Mouse (Mus musculus) small intestine, adult 2 months (tissue): ENCODE measurements around the gene Pdk1. TPM values are rescaled to one million over a fixed set of nuclear protein-coding genes. Genes with fewer than 3 reads are reported as not detected.

Experiments used
- H3K27ac ChIP-seq: fragments of 200-500 bp; 2 replicates; pipeline ENCODE4 v1.5.1; 2012; ENCODE audit warnings: low read depth, low read length, control low read depth, inconsistent platforms; ENCODE audit not compliant: insufficient read depth
- H3K27me3 ChIP-seq: fragments of 200-500 bp; 2 replicates; pipeline ENCODE4 v1.6.1; 2012; ENCODE audit warnings: mild to moderate bottlenecking, moderate library complexity, low read length, inconsistent platforms; ENCODE audit not compliant: control insufficient read depth, insufficient read depth
- H3K36me3 ChIP-seq: fragments of 200-500 bp; 2 replicates; pipeline ENCODE4 v1.6.1; 2012; ENCODE audit warnings: mild to moderate bottlenecking, low read length, control low read depth, inconsistent platforms; ENCODE audit not compliant: control insufficient read depth, insufficient read depth
- H3K4me1 ChIP-seq: fragments of 200-500 bp; 2 replicates; pipeline ENCODE4 v1.6.1; 2012; ENCODE audit warnings: low read length, inconsistent platforms, mixed read lengths; ENCODE audit not compliant: control insufficient read depth, insufficient read depth, insufficient read length
- H3K4me3 ChIP-seq: fragments of 200-500 bp; 2 replicates; pipeline ENCODE4 v1.5.1; 2012; ENCODE audit warnings: low read depth, mild to moderate bottlenecking, control low read depth, inconsistent platforms, low read length, moderate library complexity
- CTCF ChIP-seq: fragments of 200-500 bp; IDR thresholded peaks from 2 replicates; pipeline ENCODE4 v1.5.1; 2012; ENCODE audit warnings: low read depth, mild to moderate bottlenecking, control low read depth, inconsistent platforms, low read length, moderate library complexity, mixed read lengths; ENCODE audit not compliant: insufficient replicate concordance, insufficient read length; ENCODE audit errors: extremely low read depth
- POLR2A ChIP-seq: fragments of 200-500 bp; IDR thresholded peaks from 2 replicates; pipeline ENCODE4 v1.6.1; 2012; ENCODE audit warnings: low read depth, mild to moderate bottlenecking, control low read depth, inconsistent platforms, low read length, moderate library complexity
- WGBS: fragments of 180-500 bp; shearing (Covaris S2); methylation state at CpG from one replicate; pipeline ENCODE4 v1.1.7; 2018; 5-methylcytosine and 5-hydroxymethylcytosine counted together
- polyA plus RNA-seq: library from polyadenylated mRNA; depleted of rRNA; stranded (reverse); fragments of >200 nt; gene quantifications from 2 replicates; pipeline ENCODE4 v1.2.3, GENCODE M21; 2012

Gene Pdk1
- polyA plus RNA-seq, 1 experiment, result 7.0 TPM

DNA sequence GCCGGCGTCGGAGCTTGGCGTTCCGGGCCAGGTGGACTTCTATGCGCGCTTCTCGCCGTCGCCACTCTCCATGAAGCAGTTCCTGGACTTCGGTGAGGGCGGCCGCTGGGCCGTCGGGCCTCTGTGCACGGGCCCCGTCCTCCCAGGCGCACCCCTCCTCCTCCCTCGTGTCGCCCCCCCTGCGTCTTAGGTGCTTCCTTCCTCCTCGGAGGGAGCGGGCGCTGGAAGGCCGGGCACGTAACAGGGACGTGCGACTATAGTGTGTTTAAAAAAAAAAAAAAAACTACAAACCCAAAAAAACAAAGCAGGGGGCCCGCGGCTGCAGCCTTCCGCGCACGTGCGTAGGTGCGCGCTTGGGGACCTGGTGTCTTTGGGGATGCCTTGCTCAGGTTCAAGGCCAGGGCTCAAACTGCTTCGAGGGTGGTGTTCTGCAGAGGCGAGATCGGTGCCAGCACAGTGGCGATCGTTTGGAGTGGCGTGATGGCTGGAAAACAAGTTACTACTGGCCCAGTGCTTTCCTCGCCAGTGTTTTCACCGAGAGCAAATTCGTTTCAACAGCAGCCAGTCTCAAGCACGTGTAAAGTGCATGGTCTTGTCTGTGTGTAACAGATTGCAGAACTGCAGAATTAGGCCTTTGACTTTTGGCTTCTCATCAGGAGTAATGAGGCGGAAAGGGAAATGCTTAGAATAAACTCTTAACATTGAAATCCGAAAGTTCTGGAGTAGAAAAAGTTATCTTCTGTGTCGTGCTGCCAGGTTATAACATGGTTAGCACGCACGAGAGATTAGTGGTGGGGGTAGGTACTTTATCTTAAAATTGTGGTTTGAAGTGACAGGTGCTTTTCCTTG is 674 bp downstream of the Pdk1 start:
- H3K27me3 ChIP-seq, result no peaks in the 10 kb centered on the region
- peak overlapping the region; percentile 78 for H3K27ac ChIP-seq
- peak overlapping the region; percentile 92 for H3K4me3 ChIP-seq
- no peaks in the 10 kb centered on the region for H3K36me3 ChIP-seq
- H3K4me1 ChIP-seq, result no peaks in the 10 kb centered on the region
- WGBS, result 2% methylated on average over 50 of the region's 51 CpGs
- TF ChIP-seq POLR2A, result no peak
- no peak for TF ChIP-seq CTCF

DNA sequence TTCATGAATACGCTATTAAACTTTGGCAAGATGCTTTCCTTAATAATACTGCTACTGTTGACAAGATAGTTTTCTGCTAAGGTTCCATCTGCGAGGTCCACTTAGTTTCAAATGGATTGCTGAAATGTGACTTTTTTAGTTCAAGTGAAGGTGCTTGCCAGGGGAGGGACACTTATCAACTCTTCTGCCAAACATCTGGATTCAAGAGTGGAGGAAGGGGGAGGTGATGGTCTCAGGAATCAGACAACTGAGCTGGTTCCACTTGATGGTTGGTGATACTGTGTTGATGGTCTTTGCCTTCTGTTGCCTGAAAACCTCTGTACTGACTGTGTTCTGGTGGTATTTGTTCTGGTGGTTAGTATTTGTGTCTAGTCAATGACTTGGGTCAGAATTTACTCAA is 1.4 kb downstream of the Pdk1 start:
- WGBS, result 80% methylated on average over 2 of the region's 2 CpGs
- TF ChIP-seq CTCF, result no peak
- no peak for TF ChIP-seq POLR2A
- H3K4me3 ChIP-seq, result no peak overlapping the region
- H3K27me3 ChIP-seq, result no peaks in the 10 kb centered on the region
- no peaks in the 10 kb centered on the region for H3K4me1 ChIP-seq
- no peaks in the 10 kb centered on the region for H3K36me3 ChIP-seq
- H3K27ac ChIP-seq, result no peak overlapping the region

DNA sequence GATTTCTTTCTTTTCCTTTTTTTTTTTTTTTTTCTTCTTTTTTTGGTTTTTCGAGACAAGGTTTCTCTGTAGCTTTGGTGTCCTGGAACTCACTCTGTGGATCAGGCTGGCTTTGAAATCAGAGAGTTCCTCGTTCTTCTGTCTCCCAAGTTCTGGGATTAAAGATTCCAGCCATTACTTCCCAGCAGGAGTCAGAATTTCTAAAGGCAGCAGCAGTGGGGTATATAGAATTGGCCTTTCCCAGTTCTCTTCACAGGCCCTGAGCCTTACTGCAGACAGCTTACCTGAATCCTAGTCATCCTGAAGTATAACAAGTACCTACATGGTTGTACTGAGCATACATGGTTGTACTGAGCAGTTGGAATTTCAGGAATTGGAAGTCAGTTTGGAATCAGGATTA is 1.8 kb downstream of the Pdk1 start:
- Histone ChIP-seq H3K4me3 (no peak overlapping the region), H3K27me3 (no peaks in the 10 kb centered on the region), H3K4me1 (no peaks in the 10 kb centered on the region), H3K36me3 (no peaks in the 10 kb centered on the region), H3K27ac (no peak overlapping the region)
- TF ChIP-seq POLR2A, result no peak
- TF ChIP-seq CTCF, result no peak
- 85% methylated on average over 2 of the region's 2 CpGs for WGBS

DNA sequence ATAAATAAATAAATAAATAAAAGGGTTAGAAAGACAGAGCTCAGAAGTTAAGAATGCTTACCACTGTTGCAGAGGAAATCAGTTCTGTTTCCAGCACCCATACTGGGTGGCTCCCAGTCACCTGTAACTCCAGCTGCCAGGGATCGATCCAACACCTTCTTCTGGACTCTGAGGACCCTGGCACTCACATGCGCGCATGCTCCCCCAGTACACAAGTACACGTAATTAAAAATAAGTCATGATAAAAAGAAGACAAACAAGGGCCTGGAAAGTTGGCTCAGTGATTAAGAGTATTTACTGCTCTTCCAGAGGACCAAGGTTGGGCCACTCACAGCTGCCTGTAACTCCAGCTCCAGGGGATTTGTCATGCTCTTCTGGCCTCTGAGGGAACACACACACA is 4.8 kb downstream of the Pdk1 start:
- no peak for TF ChIP-seq CTCF
- no peak overlapping the region for H3K4me3 ChIP-seq
- H3K27ac ChIP-seq, result no peak overlapping the region
- H3K4me1 ChIP-seq, result no peaks in the 10 kb centered on the region
- WGBS, result 80% methylated on average over 4 of the region's 4 CpGs
- H3K27me3 ChIP-seq, result no peaks in the 10 kb centered on the region
- peaks cover 12% of the 10 kb centered on the region for H3K36me3 ChIP-seq

DNA sequence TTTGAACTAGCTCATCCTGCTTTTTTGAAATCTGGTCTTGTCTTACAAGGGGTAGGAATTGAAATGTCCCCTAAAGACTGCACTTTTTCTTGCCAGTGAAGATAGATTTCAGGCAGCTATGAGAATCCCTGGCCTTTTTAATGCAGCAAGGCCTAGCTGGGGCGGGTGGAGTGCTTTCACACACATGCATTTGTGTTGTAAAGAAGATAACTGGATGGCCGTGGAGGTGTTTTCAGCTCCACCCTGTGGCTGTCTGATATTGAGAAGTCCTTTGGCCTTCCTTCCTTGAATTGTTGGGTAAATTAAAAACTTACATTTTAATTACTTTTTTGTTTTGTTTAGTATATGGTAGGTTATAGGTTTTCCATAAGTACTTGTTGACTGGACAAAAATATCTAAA is 5.4 kb downstream of the Pdk1 start:
- H3K36me3 ChIP-seq, result peaks cover 17% of the 10 kb centered on the region
- H3K27ac ChIP-seq, result no peak overlapping the region
- no peak overlapping the region for H3K4me3 ChIP-seq
- H3K27me3 ChIP-seq, result no peaks in the 10 kb centered on the region
- H3K4me1 ChIP-seq, result no peaks in the 10 kb centered on the region
- WGBS, result 48% methylated on average over 2 of the region's 2 CpGs
- TF ChIP-seq POLR2A (no peak), CTCF (no peak)

DNA sequence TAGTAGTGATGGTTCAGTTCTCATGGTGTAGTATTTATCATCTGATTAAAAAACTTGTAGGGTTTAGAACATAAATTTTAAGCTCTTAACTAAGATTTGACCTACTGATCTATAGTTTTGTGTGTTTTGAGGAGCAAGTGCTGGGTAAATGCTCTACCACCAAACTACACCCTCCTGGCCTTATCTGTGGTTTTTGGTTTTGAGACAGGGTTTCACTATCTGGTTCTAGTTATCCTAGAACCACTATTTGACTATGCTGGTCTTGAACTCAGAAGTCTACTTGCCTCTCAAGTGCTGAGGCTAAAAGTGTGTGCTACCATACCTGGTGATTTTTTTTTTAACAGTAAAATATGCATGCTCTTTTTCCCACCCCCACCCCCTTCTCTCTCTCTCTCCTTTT is 5.9 kb downstream of the Pdk1 start:
- TF ChIP-seq POLR2A, result no peak
- TF ChIP-seq CTCF, result no peak
- Histone ChIP-seq H3K4me3 (no peak overlapping the region), H3K27ac (no peak overlapping the region), H3K27me3 (no peaks in the 10 kb centered on the region), H3K36me3 (peaks cover 21% of the 10 kb centered on the region), H3K4me1 (no peaks in the 10 kb centered on the region)

DNA sequence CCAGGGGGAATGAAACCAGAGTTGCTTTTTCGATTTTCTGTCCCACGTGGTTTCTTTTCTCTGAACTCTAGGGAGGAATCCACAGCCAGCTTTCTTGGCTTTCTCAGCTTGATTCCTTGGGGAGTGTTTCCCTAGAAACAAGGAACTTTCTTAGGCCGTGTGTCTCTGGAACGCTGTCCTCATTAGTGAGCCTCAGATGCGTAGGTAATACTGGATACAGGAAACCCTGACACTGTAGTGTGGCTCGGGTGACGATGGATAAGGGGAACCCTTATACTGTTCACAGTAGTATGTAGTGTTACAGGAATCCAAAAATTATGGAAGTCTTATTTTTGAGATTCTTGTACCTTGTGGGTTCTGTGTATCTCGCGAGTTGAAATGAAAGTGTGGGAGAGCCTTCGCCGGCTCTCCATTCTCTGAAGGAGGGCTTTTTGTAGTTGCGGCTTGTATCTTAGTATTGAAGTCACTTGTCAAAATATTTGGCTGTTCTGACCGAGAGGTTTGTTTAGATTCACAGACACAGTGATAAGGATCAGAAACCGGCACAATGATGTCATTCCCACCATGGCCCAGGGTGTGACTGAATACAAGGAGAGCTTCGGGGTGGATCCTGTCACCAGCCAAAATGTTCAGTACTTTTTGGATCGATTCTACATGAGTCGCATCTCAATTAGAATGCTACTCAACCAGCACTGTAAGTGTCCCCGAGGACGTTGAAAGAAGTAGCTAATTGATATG is 10.1 kb downstream of the Pdk1 start:
- H3K27ac ChIP-seq, result no peak overlapping the region
- H3K4me1 ChIP-seq, result no peaks in the 10 kb centered on the region
- no peak overlapping the region for H3K4me3 ChIP-seq
- no peaks in the 10 kb centered on the region for H3K27me3 ChIP-seq
- WGBS, result 87% methylated on average over 19 of the region's 19 CpGs
- TF ChIP-seq POLR2A (no peak), CTCF (no peak)
- peaks cover 39% of the 10 kb centered on the region for H3K36me3 ChIP-seq
